Mouse (Mus musculus) olfactory bulb, adult 2 months (tissue): ENCODE data around the gene Gm10337.

Experiments
- CTCF ChIP-seq: fragments of 200-500 bp; IDR thresholded peaks from 2 replicates; pipeline ENCODE4 v1.5.1; 2012; ENCODE audit warnings: low read depth, mild to moderate bottlenecking, low read length, moderate library complexity; ENCODE audit not compliant: insufficient read depth
- POLR2A ChIP-seq: fragments of 200-500 bp; IDR thresholded peaks from 2 replicates; pipeline ENCODE4 v1.6.1; 2012; ENCODE audit warnings: mild to moderate bottlenecking, low read depth, low read length, moderate library complexity; ENCODE audit not compliant: insufficient read depth

DNA sequence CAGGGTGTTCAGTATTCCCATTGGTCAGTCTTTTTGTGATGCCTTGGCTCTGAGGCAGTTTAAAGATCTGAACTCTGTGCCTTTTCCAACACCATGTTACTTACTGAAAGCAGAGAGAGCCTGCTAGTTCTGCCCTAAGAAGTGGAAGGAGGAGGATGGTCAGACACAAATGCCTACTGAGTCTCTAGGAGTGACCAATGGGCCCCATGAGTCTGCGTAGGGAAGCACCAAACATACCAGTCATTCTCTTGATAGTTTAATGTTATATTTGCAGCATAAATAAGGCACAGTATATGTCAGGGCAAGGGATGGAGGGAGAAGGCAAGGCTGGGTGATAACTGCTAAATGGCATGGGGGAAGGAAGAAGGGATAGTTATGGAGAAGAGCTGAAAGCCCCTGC, 24.9 kb downstream of the Gm10337 start:
- TF ChIP-seq POLR2A (no peak), CTCF (no peak)
